Mouse (Mus musculus) fibroblast of lung, adult 2 months (primary cell): ENCODE measurements around the gene Zfp541.

Source experiments
- DNase-seq: peaks from one replicate; pipeline ENCODE4 v3.0.0-alpha.2; 2011; ENCODE audit warnings: low read depth

The Zfp541 gene

GRCm38 (mm10) chr7:16044531-16044930, 17.1 kb upstream of the Zfp541 start:
- no peak for DNase-seq

GRCm38 (mm10) chr7:16045538-16045937, 16.1 kb upstream of the Zfp541 start:
- no peak for DNase-seq

GRCm38 (mm10) chr7:16046101-16046480, 15.5 kb upstream of the Zfp541 start:
- DNase-seq = no peak

- DNase-seq = no peak
Measured at GRCm38 (mm10) chr7:16046481-16047337, 14.9 kb upstream of the Zfp541 start.

- DNase-seq = no peak
Measured at GRCm38 (mm10) chr7:16047338-16048146, 14.1 kb upstream of the Zfp541 start, which contains the start of gene Bicra. Bicra (minus strand) TSS chr7:16047921.

- peak; percentile 95 for DNase-seq
Measured at GRCm38 (mm10) chr7:16048164-16048564, 13.4 kb upstream of the Zfp541 start.

GRCm38 (mm10) chr7:16048675-16049575, 12.7 kb upstream of the Zfp541 start:
- DNase-seq = no peak

GRCm38 (mm10) chr7:16049576-16049915, 12.1 kb upstream of the Zfp541 start:
- DNase-seq = no peak

GRCm38 (mm10) chr7:16050600-16050999, 11.0 kb upstream of the Zfp541 start:
- DNase-seq = no peak

- DNase-seq = no peak
Measured at GRCm38 (mm10) chr7:16051883-16052595, 9.6 kb upstream of the Zfp541 start.

- peak; percentile 91 for DNase-seq
Measured at GRCm38 (mm10) chr7:16052684-16053083, 8.9 kb upstream of the Zfp541 start.

GRCm38 (mm10) chr7:16053105-16053504, 8.5 kb upstream of the Zfp541 start:
- DNase-seq = no peak

- DNase-seq = no peak
Measured at GRCm38 (mm10) chr7:16054966-16055365, 6.6 kb upstream of the Zfp541 start.

- no peak for DNase-seq
Measured at GRCm38 (mm10) chr7:16055665-16056064, 5.9 kb upstream of the Zfp541 start.

- no peak for DNase-seq
Measured at GRCm38 (mm10) chr7:16056459-16057135, 5.0 kb upstream of the Zfp541 start.

GRCm38 (mm10) chr7:16057136-16057534, 4.5 kb upstream of the Zfp541 start:
- no peak for DNase-seq

- no peak for DNase-seq
Measured at GRCm38 (mm10) chr7:16062099-16062420, 446 bp downstream of the Zfp541 start.

GRCm38 (mm10) chr7:16063490-16063889, 1.9 kb downstream of the Zfp541 start:
- DNase-seq = no peak

GRCm38 (mm10) chr7:16070846-16071245, 9.2 kb downstream of the Zfp541 start:
- DNase-seq = no peak

- no peak for DNase-seq
Measured at GRCm38 (mm10) chr7:16071906-16072305, 10.3 kb downstream of the Zfp541 start.

GRCm38 (mm10) chr7:16079947-16080346, 18.3 kb downstream of the Zfp541 start:
- DNase-seq = no peak
